Mouse (Mus musculus) right cerebral cortex, postnatal 36 days (tissue): Measurements from ENCODE around the gene Fosb.
"Not testable (repeated sequence)": the region's sequence is repeated elsewhere in the genome, so short reads cannot be mapped to it uniquely, and the experiment has no call there.

Experiments used
- DNase-seq, 2 experiments: peaks; one replicate each; pipeline ENCODE4 v3.0.0; 2022; ENCODE audit warnings: low spot score in 2 of 2, mixed read lengths in 1 of 2

Fosb gene

DNA sequence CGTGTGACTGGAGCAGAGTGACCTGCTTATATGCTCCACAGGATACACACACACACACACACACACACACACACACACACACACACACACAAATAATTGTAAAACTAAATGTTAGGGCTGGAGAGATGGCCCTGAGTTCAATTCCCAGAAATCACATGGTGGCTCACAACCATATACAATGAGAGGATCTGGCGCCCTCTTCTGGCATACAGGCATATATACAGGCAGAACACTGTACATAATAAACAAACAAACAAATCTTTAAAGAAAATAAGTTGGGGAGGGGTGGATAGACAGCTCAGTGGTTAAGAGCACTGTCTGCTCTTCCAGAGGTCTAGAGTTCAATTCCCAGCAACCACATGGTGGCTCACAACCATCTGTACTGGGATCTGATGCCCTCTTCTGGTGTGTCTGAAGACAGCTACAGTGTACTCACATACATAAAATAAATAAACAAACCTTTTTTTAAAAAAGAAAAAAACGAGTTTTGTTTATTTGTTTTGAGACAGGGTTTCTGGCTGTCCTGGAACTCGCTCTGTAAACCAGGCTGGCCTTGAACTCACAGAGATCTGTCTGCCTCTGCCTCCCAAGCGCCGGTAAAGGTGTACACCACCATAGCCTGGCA is 28.1 kb downstream of the Fosb start:
- not testable (repeated sequence) for DNase-seq

DNA sequence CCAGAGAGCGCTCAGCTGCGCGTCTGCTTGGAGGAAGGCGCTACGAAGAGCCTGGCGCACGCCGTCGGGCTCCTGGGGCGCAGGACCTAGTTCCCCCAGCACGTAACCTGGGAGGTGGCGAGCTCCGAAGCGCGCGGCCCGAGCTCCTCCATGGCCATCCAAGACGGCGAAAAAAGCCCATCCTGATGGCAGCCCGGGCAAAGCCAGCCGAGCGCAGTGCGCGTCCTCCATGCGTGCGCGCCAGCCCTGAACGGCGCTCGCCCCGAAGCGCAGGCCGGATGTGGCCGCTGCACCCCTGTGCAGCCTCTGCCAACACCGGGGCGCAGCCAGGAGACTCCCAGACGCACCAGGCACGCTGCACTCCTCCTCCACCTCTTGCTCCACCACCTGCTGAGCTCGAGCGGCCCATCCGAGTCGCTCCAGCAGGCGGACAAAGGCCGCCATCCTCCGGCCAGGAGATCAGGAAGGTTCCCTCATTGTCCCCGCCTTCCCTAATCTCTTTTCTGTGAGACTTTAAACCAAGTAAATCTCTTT is 30.2 kb downstream of the Fosb start, which contains the start of gene Ppm1n:
Gene Ppm1n (minus strand): TSS at position 484 of the 534 bp plus-strand sequence.
- no peak for DNase-seq

DNA sequence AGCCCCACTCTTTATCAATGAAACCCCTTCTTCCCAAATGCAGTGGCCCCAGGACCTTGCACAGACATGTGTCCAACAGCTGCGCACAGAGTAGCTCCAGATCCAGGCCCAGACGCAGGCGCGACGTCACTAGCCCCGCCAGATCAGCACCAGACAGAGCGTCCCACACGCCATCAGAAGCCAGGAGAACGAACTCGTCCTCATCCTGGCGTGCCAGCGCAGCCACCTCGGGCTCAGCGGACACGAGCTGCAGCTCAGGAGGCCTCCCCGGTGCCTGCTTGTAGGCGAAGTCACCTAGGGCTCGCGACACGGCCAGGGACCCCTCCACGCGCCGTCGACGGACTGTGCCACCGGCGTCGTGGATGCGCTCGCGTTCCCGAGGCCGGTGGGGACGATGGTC is 30.8 kb downstream of the Fosb start:
- no peak for DNase-seq

DNA sequence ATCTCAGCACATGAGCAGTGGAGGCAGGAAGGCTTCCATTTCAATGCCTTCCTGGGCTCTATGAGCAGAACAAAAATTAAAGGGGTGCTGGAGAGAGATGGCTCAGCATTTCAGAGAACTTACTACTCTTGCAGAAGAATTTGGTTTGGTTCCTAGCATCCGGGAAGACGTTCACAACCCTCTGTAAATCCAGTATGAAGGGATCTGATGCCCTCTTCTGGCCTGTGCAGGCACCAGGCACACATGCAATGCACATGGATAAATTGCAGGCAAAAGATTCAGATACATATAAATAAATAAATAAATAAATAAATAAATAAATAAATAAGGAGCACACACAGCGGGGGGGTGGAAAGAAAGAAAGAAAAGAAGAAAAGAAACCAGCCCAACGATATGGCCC is 33.6 kb downstream of the Fosb start:
- DNase-seq, result no peak

DNA sequence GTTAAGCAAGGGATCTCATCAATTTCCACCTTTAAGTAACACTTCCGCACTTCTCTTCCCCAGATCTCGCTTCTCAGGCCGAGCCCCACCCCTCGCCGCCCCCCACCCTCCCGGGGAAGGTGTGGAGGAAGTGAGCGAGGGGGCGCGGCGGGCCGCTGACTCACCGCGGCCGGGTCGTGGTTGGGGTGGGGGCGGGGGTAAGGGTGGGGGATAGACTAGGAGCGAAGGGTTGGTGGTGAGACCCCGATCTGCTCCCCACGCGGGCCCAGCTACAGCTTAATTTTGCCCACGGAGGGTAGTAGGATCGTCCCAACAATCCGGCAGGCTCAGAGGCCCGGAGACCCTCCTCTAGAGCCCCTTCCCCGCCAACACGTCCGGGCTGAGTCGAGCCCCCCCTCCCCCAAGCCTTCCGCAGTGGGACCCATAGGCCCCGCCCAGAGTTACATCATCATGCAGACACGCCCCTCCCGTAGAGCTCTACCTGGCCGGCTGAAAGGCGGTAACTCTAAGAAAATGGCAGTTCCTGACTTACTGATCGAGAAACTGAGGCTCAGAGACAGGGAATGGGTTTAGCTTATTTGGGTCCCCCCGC is 37.6 kb downstream of the Fosb start:
- no peak for DNase-seq

DNA sequence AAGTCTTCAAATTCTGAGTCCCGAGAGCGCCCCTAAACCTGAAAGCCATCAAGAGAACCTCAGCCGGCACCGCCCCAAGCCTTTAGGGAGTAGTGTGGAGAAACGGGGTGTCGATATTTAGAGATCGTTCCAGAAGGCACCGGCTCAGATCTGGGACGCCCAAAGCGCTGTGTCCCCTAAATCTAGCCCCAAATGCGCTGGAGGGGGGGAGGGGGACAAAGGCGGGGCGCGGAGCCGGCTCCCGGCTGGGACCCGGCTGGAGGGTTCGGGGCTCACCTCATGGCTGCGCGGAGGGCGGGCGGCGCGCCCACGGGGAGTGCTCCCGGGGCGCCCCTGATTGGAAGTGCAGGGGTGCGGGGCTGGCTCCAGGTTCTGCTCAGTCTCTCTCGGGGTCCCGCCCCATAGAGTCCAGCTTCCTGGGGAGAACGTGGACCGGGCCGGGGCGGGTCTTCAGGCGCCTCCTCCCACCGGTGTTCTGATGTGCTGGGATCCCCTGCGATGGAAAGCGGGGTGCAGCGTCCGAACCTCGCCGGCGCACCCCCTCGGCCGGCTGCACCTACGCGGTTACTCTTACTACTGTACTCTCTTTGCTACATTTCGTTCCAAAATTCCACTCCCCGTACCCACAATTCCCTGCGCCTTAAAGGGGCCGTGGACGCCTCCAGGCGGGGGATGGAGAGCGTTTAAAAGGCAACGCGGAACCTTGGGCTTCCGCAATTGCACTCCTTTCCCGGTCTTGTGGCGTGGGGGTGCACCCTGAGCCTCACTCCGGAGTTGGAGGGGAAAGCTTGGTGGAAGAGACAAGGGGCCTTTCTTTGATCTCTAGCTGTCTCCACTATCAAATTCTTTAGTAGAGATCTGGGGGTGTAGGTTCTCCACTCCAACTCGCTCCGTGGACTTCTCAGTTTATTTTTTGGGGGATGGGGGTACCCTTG is 38.3 kb downstream of the Fosb start, which contains the start of gene Vasp:
Gene Vasp (minus strand): TSS at position 580 of the 935 bp plus-strand sequence.
- peak; percentile 75 to 85 for DNase-seq

DNA sequence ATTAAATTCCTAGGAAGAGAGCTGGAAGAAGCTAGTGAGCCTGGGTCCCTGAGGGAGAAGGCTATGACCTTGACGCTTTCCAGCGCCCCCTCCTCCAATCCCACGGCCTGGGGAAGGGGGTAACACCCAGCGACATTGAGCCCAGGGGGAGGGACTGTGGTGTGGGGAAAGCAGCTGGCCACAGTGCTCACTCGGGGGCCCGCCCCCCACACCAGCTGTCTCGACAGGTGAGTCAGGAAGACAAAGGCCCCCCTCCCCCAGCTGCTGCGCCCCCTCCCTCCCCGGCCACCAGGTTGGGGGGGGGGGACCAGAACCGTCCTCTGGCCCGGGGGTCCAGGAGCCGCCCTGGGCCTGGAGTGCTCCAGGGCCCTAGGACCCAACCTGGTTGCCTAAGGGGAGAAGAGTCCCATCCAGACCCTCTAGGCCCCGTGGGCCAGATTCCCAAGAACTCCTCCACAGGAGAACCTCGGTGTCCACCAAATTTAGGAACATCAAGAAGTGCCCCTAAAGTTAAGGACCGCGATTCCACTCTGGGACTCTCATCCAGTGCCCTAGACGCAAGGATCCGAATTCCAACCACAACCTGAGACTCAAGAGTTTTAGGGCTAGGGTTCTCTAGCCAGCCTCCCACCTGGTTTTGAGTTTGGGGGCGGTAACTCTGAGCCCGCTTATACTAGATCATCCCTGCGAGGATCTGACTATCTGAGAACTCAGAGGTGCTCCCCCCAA is 39.2 kb downstream of the Fosb start:
- no peak for DNase-seq

DNA sequence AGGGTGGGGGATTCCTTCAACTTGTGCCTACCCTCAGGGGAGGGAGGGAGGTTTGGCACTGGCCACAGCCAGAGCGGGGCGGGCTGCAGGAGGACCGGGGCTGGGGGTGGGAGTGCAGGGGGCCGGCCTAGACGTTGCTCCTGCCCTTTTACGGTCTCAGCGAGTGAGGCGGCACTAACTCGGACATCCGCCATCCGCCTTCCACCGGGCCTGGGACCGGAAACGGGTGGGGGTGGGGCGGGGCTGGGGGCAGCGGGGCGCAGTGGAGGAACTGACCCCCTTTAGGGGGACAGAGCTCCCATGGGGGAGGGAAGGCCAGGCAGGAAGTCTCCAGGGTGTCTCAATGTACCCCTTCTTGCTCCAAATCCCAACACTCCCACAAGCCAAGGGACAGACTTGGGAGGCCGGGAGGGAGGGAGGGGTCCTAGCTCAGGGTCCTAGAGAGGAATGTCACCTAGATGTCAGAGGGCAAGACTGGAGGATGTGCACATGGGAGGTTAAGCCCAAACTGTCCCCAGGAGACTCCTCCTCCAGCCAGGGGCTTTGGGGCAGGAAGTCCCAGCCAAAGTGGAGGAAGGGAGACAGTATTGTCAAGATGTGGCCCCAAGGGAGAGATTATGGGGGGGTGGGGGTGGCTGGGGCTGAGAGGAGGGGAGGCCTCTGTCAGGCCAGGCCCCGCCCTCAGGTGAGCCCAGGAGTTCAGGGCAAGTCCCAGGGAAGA is 40.0 kb downstream of the Fosb start:
- no peak for DNase-seq

DNA sequence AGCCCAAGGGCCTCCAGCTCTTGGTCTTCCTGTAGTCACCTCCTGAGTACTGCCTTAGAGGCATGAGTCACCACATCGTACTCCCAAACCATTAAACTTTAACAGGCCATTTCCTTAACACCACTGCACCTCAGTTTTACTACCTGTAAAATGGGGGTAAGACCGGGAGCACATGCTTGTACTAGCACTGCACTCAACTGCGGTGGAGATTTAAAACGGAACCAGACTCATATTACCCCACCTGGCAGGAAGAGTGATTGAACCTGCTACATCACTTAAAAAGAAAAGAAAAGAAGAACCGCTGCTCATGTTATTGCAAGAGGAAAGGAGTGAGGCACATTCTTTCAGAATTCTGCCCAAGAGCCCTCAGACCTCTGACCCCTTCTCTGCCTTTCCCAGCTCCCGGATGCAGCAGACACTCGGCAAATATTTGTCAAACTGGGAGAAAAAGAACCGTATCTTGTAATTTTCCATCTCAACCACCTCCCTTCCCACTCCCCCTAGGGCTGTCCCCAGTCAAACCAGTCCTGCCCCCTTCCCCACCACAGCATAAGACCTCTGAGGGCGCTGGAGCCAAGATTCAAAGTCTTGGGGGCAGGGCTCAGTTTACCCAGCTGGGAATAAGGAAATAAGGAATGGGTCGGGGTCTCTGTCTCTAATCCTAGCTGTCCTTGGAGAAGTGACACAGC is 40.7 kb downstream of the Fosb start:
- DNase-seq, result no peak

DNA sequence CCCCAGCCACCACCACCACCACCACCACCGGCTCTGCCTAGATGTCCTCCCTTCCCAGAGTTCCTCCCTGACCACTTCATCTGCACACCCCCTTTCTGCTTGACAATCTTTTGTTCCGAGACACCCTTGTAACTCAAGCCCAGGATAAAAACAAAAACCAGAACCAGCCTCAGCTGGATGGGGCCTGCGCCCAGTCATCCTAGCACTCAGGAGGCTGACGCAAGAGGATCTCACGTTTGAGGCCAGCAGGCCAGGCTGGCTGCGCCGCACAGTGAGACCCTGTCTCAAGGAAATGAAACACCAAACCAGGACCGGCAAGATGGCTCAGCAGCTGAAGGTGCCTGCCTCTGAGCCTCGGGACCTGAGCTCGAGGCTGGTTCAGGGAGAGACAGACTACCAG is 42.8 kb downstream of the Fosb start:
- DNase-seq, result no peak

DNA sequence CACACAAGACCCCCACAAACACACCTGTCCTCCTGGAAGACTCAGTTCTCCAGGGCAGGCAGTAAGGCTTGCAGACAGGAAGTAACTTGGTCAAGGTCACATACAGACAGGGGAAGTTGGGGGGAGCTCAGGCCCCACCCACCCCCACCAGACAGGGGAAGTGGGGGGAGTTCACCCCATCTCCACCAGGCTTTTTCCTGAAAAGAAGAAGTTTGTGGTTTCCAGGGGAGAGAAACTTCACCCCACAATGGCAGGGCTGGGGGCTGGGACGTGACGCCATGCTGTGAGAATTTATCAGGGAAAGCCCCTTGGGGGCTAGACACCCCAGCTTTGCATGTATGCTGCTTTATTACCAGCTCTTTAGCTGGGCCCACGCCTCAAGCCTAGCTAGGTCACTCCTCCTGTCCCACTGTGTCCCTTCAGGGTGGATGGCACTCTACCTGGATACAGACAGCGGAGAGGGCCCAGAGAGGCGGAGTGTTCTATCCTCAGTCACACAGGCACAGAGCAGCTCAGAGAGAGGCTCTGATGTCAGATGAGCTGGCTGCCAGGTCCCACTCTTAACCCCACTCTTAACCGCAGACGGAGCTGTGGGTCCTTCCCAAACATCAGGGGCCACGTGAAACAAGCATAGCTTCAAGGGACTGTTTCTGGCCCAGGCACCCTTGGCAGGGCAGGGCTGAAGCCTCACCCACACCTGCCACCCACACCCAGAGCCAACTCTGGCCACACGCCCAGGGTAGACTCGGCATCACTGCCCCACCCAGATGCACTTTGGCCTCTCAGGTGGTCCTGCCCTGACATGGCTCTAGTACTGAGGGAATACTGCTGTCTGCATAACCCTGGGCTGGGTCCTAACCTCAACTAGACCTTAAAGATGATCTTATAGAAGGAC is 43.7 kb downstream of the Fosb start:
- no peak for DNase-seq

DNA sequence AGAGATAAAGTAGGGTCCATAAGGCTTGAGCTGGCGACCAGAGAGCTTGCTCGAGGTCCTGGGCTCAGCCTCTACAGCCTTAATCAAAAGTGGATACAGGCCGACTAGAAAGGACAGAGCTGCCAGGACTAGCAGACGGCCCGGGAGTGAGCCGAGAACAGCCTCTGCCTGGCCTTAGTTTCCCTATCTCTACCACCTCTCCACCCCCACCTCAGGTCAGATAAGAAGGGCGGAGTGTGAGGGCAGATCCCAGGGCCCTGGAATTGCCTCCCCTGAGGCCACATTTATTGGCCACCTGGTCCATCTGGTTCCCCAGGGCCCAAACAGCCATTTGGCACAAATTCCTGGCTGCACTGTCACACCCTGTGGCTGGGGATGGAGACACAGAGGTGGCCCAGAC is 44.7 kb downstream of the Fosb start:
- DNase-seq, result no peak

DNA sequence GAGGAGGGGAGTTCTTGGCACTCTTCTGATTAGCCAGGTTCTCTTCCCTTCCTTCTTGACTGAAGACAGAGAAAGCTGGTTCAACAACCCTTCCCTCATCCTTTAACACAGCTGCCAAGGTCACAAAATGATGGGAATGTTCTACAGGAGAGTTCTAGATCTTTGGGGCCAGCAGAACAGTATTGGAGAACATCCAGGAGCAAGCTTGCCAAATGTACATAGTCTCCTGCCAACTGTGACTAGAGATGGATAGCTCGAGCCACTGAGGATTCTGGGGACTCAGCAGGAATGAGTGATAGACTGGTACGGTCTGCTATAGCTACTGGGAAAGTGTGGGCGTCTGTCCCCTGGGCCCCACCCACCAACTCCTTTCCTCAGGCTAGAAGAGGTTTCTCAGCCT is 51.5 kb downstream of the Fosb start:
- DNase-seq, result no peak

DNA sequence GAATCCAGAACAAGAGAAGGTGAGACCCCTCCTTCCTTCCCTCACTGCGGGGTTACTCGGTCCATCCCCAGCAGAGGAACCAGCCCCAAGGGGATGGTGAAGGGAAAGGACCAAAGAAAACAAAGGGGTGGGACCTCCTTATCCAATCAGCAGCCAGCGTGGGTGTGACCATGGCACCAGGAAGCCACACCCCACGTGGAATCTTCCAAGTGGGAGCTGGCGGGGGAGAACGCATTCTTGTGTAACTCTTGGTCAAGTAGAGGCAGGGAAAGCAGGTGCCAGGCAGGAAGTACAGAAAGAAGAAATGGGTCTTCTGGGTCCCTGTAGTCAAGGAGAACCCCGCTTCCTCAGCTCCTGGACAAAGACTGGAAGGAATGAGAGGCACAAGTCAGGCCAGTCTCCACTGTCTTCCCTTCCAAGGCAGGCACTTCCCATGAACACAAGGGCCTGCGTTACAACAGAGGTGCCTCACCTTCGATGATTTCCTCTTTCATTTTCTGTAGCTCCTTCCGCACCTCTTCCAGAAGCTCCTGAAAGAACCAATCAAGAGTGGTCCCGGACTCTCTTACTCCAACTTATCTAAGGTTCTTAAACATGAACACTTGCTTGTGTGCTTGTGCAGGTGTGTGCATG is 52.3 kb downstream of the Fosb start:
- peak; percentile 36 to 48 for DNase-seq

DNA sequence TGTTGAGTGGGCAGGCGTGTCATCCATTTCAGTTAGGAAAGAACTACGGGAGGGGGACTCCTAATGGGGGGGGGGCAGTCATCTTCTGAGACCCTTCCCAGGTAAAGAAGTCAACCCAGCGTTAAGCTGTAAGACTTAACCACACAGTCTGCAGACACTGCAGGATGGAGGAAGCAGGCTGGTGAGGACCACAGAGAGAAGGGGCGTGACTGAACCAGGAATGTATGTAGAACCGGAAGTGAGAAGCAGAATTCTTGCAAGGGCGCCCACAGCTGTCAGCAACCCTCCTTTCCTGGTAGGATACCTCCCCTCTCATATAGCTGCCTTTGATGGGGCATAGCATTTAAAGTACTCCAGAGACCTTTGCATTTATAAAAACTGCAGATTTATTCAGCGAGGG is 53.3 kb downstream of the Fosb start:
- DNase-seq, result no peak

DNA sequence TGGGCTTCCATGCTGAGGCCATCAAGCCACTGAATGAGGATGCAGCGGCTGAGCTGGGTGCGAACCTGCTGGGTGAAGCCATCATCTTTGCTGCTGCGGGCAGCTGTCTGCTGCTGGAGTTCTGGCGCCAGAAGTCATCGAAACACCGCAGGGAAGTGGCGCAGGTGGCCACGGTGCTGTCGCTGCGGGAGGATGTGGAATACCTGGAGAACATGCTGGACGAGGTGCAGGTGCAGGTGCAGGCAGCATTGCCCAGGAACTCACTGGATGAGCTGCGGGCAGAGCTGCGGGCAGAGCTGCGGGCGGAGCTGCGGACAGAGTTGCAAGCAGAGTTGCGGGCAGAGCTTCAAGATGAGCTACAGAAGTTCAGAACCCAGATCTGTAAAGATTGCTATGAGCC is 54.5 kb downstream of the Fosb start:
- no peak for DNase-seq

DNA sequence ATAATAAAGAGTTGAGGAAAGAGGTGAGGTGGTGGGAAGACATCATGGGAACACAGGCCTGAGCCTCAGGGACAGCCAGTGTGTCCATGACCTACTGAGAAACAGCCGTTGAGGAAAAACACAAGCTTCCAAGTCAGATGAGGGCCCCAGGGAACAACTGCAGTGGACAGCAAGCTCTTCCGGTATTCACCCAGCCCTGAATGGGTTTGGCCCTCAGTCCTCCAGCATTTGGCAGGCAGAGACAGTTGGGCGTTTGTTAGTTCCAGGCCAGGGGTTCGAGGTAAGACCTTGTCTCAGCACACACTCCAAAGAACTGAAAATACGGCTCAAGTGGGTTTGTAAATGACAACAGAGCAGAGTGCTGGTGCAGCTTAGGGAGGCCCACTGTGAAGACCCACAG is 56.4 kb downstream of the Fosb start:
- no peak for DNase-seq
